9 mouse cellular contexts compared by ENCODE assay signal in the genomic region with DNA sequence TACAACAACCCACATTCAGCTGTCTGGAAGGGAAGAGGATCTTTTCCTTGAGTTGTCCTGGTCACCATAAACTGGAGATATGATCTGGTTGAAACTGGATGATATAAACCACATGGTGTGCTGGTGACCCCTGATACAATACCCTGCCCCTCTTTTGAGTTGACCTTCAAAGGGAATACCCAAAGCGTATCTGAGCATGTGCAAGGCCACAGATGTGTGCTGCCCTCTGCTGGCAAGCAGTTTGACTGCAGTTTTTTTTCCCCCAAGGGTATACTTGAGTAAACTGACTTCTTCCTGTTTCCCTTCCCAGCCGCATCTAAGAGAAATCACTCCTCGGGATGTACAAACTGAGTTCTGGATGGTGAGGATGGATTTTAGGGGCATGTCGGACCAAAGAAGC. TPM values are rescaled to one million over a fixed set of nuclear protein-coding genes. Genes with fewer than 3 reads are reported as not detected.
DNase-seq lines count a peak whose midpoint lies in the region; ATAC-seq and TF ChIP-seq lines count a peak whose summit lies in the region.
"Had no signal": no experiment of that assay in that cellular context is flagged by ENCODE, and none has a peak within 500 bp of the region (broad histone marks: within the 10 kb centered on the region; RNA-seq: fewer than 3 reads in every experiment).

No protein-coding gene starts in this region.

- intact Hi-C loops in heart, adult 2 months (cut with DNase I) = loop anchor here (5.0 kb wide), 1 partner anchor 348 kb away; no protein-coding TSS in a partner anchor
- intact Hi-C loops in heart, postnatal 25 days (cut with DNase I) = no loop called here

- TF ChIP-seq POLR2A in heart, adult 2 months (IDR thresholded peaks at IDR 0.05; ENCODE audit: insufficient read depth, low read depth, low read length) = no peak

- no peak overlapping the region for H3K4me2 ChIP-seq in neural tube, embryonic 11.5 days (ENCODE audit: low read depth)
- H3K4me2 ChIP-seq: embryonic facial prominence, embryonic 15.5 days had no signal

- no peaks in the 10 kb centered on the region for H3K36me3 ChIP-seq in heart, adult 2 months (ENCODE audit: control insufficient read depth, insufficient read depth, low read length)
- H3K36me3 ChIP-seq in neural tube, embryonic 11.5 days (ENCODE audit: control insufficient read depth, insufficient read depth, low read length) = no peaks in the 10 kb centered on the region
- H3K36me3 ChIP-seq: embryonic facial prominence, embryonic 15.5 days had no signal

- ATAC-seq in neural tube, embryonic 11.5 days (ENCODE audit: insufficient read depth, low FRiP score, low TSS enrichment) = no peak

- H3K9ac ChIP-seq in heart, adult 2 months (ENCODE audit: low read depth, low read length) = no peak overlapping the region
- no peak overlapping the region for H3K9ac ChIP-seq in neural tube, embryonic 11.5 days (ENCODE audit: low read length)
- H3K9ac ChIP-seq: embryonic facial prominence, embryonic 15.5 days had no signal

- TF ChIP-seq EP300 in heart, adult 2 months (IDR thresholded peaks at IDR 0.05; ENCODE audit: insufficient read depth, low read depth, low read length) = no peak

- no peaks in the 10 kb centered on the region for H3K79me2 ChIP-seq in heart, adult 2 months (replicated peaks; ENCODE audit: control insufficient read depth, insufficient read depth, low read length)

- H3K9me3 ChIP-seq in neural tube, embryonic 11.5 days (ENCODE audit: control insufficient read depth, low read length) = no peaks in the 10 kb centered on the region
- H3K9me3 ChIP-seq: embryonic facial prominence, embryonic 15.5 days had no signal

- H3K4me3 ChIP-seq in heart, adult 2 months = no peak overlapping the region
- no peak overlapping the region for H3K4me3 ChIP-seq in neural tube, embryonic 11.5 days (ENCODE audit: low read depth, low read length)
- H3K4me3 ChIP-seq: embryonic facial prominence, embryonic 15.5 days had no signal

- H3K4me1 ChIP-seq in heart, adult 2 months (ENCODE audit: control insufficient read depth, insufficient read depth, low read length) = no peaks in the 10 kb centered on the region
- no peaks in the 10 kb centered on the region for H3K4me1 ChIP-seq in neural tube, embryonic 11.5 days (ENCODE audit: control insufficient read depth, insufficient read depth, low read length)
- H3K4me1 ChIP-seq: embryonic facial prominence, embryonic 15.5 days had no signal

- H3K27ac ChIP-seq in heart, adult 2 months = no peak overlapping the region
- no peak overlapping the region for H3K27ac ChIP-seq in neural tube, embryonic 11.5 days (ENCODE audit: low read depth, low read length)
- H3K27ac ChIP-seq: embryonic facial prominence, embryonic 15.5 days had no signal

- H3K27me3 ChIP-seq in heart, adult 2 months (ENCODE audit: control insufficient read depth, insufficient read depth, low read length) = no peaks in the 10 kb centered on the region
- H3K27me3 ChIP-seq in neural tube, embryonic 11.5 days (ENCODE audit: control insufficient read depth, insufficient read depth, low read length) = no peaks in the 10 kb centered on the region
- H3K27me3 ChIP-seq: embryonic facial prominence, embryonic 15.5 days had no signal

- DNase-seq in heart, adult 2 months = peak; percentile 4 to 29
- no peak for DNase-seq in heart, postnatal 25 days (ENCODE audit: low spot score)
- peak; percentile 81 for DNase-seq in NIH3T3 (ENCODE audit: low read depth)
- peak; percentile 85 for DNase-seq in embryo, embryonic 10.5 days (ENCODE audit: low spot score)
- peak; percentile 42 for DNase-seq in hindlimb bud, embryonic 11.5 days (ENCODE audit: extremely low spot score, low read depth, low spot score)
- peak; percentile 34 to 51 for DNase-seq in left cerebral cortex, adult 18-20 months (ENCODE audit: low spot score in 2 of 2)
- peak; percentile 60 for DNase-seq in neural tube, embryonic 11.5 days (ENCODE audit: low spot score)
- peak; percentile 11 for DNase-seq in testis, postnatal 14 days (ENCODE audit: low spot score)

- TF ChIP-seq CTCF in heart, adult 2 months (IDR thresholded peaks at IDR 0.05) = peak; percentile 68

- 23% methylated on average over 4 of the region's 4 CpGs for WGBS in heart, adult 2 months
- 47% methylated on average over 4 of the region's 4 CpGs for WGBS in neural tube, embryonic 11.5 days

RNA-seq across cellular contexts. Expression of gene Mbip, which starts 59.1 kb away (rescaled TPM):
- 1 to 10 TPM; 5.0 to 7.7 TPM for total RNA-seq in heart, adult 2 months (2021)
- 4.9 and 9.8 TPM in 2 replicates for polyA plus RNA-seq in heart, adult 2 months (2012; rRNA removed)
- 1 to 10 TPM; 6.5 to 7.8 TPM for total RNA-seq in heart, postnatal 25 days (2021)
- total RNA-seq in left cerebral cortex, adult 18-20 months (2021) = 10 to 100 TPM; 21.2 to 23.5 TPM
- 43.0 and 43.2 TPM in 2 replicates for polyA plus RNA-seq in neural tube, embryonic 11.5 days (2014; fragmentation: Nextera tagmentation; extraction: Ambion mirVana)
